Mouse (Mus musculus): Measurements from ENCODE around the gene Aif1.

- TF ChIP-seq GATA1 (IDR thresholded peaks at IDR 0.05; ENCODE audit: borderline replicate concordance, low read length): no peak
- no peak for TF ChIP-seq FLI1 (IDR thresholded peaks at IDR 0.05; ENCODE audit: low read length)
These were observed 48.8 kb upstream of the Aif1 start for GRCm38 (mm10) chr17:35224641-35225040.

All from megakaryocyte, embryonic 14.5 days (primary cell).